Mouse (Mus musculus) heart, adult 2 months (tissue): ENCODE measurements around the gene Grifin. TPM values are rescaled to one million over a fixed set of nuclear protein-coding genes. Genes with fewer than 3 reads are reported as not detected.

ENCODE experiments used
- DNase-seq, 2 experiments: peaks; one replicate each; pipeline ENCODE4 v3.0.0; 2021
- H3K27ac ChIP-seq: fragments of 200-600 bp; 2 replicates; pipeline ENCODE4 v1.8.1; 2022
- H3K27me3 ChIP-seq: fragments of 200-500 bp; 2 replicates; pipeline ENCODE4 v1.6.1; 2012; ENCODE audit warnings: mild to moderate bottlenecking, low read length, inconsistent platforms, mixed read lengths; ENCODE audit not compliant: control insufficient read depth, insufficient read depth
- H3K36me3 ChIP-seq: fragments of 200-500 bp; 2 replicates; pipeline ENCODE4 v1.6.1; 2012; ENCODE audit warnings: low read length, inconsistent platforms; ENCODE audit not compliant: control insufficient read depth, insufficient read depth
- H3K4me1 ChIP-seq: fragments of 200-500 bp; 2 replicates; pipeline ENCODE4 v1.6.1; 2011; ENCODE audit warnings: low read length; ENCODE audit not compliant: control insufficient read depth, insufficient read depth
- H3K4me3 ChIP-seq: fragments of 200-600 bp; 2 replicates; pipeline ENCODE4 v1.8.1; 2022
- H3K79me2 ChIP-seq: fragments of 200-500 bp; replicated peaks from 2 replicates; pipeline ENCODE4 v1.6.1; 2012; ENCODE audit warnings: mild to moderate bottlenecking, inconsistent platforms, low read length, moderate library complexity, mixed read lengths; ENCODE audit not compliant: control insufficient read depth, insufficient read depth
- H3K9ac ChIP-seq: fragments of 200-500 bp; 2 replicates; pipeline ENCODE4 v1.6.1; 2012; ENCODE audit warnings: low read depth, mild to moderate bottlenecking, control low read depth, inconsistent platforms, low read length, mixed read lengths
- CTCF ChIP-seq: fragments of 200-600 bp; IDR thresholded peaks from 2 replicates; pipeline ENCODE4 v1.8.1; 2022; ENCODE audit warnings: antibody characterized with exemption, mild to moderate bottlenecking, moderate library complexity
- EP300 ChIP-seq: fragments of 200-500 bp; IDR thresholded peaks from 2 replicates; pipeline ENCODE4 v1.6.1; 2011; ENCODE audit warnings: low read depth, low read length, control low read depth; ENCODE audit not compliant: insufficient read depth
- POLR2A ChIP-seq: fragments of 200-500 bp; IDR thresholded peaks from 2 replicates; pipeline ENCODE4 v1.6.1; 2011; ENCODE audit warnings: mild to moderate bottlenecking, low read depth, low read length, control low read depth; ENCODE audit not compliant: insufficient read depth
- WGBS: fragments of 180-500 bp; shearing (Covaris S2); methylation state at CpG from one replicate; pipeline ENCODE4 v1.1.7; 2018; 5-methylcytosine and 5-hydroxymethylcytosine counted together
- intact Hi-C: fragments of 180-260 bp; cut with DNase I; formaldehyde crosslinking; loops from one replicate; pipeline ENCODE4 v1.15.1; 2025
- polyA plus RNA-seq: library from polyadenylated mRNA; depleted of rRNA; stranded (reverse); fragments of >200 nt; gene quantifications from 2 replicates; pipeline ENCODE4 v1.2.3, GENCODE M21; 2012; rRNA removed
- total RNA-seq, 2 experiments: library from RNA; stranded (reverse); gene quantifications; 2 replicates each; pipeline ENCODE4 v1.2.3; 2021

The Grifin gene
- total and polyA plus RNA-seq, 3 experiments: not detected

GRCm38 (mm10) chr5:140514799-140515486 is 49.9 kb downstream of the Grifin start:
- H3K4me1 ChIP-seq: peaks cover 3% of the 10 kb centered on the region; the same call in 1 of the 2 replicates
- no peaks in the 10 kb centered on the region for H3K36me3 ChIP-seq
- H3K4me3 ChIP-seq: no peak overlapping the region
- 40% methylated on average over 7 of the region's 7 CpGs for WGBS
- TF ChIP-seq POLR2A (no peak), EP300 (no peak), CTCF (no peak)
- no peak overlapping the region for H3K9ac ChIP-seq
- DNase-seq: no peak
- no peaks in the 10 kb centered on the region for H3K79me2 ChIP-seq
- no peaks in the 10 kb centered on the region for H3K27me3 ChIP-seq
- intact Hi-C loops: no loop called here
- H3K27ac ChIP-seq: no peak overlapping the region

DNA sequence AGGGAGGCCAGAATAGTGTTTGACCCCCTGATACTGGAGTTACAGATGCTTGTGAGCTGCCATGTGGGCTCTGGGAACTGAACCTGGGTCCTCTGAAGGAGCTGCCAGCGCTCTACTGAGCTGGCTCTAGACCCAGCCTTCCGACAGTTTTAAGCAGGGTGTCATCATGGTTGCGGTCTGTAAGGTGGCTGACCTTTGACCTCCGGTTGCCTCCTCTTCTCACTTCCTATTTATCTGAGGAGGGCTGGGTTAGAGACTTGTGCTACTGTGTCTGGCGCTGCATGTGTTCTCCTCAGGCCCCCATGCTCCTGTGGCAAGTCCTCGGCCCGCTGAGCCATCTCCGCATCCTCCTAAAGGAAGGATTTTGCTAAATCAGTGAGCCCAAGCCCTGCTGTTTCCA is 51.0 kb downstream of the Grifin start:
- no peak overlapping the region for H3K9ac ChIP-seq
- DNase-seq: no peak
- no peaks in the 10 kb centered on the region for H3K79me2 ChIP-seq
- intact Hi-C loops: no loop called here
- H3K36me3 ChIP-seq: no peaks in the 10 kb centered on the region
- no peaks in the 10 kb centered on the region for H3K27me3 ChIP-seq
- H3K4me1 ChIP-seq: peaks cover 2% of the 10 kb centered on the region; the same call in 1 of the 2 replicates
- TF ChIP-seq EP300 (no peak), POLR2A (no peak), CTCF (no peak)
- H3K27ac ChIP-seq: no peak overlapping the region
- WGBS: 83% methylated on average over 8 of the region's 8 CpGs
- H3K4me3 ChIP-seq: no peak overlapping the region

Other genes with a start within 250 kb of the Grifin start
- 10 to 100 TPM in 1 of 2 experiments, 1 to 10 TPM in 1; 9.4 to 12.2 TPM for gene Mad1l1, start 243.5 kb downstream of the Grifin start, total RNA-seq
- 10.1 and 12.4 TPM in 2 replicates for gene Mad1l1, start 243.5 kb downstream of the Grifin start, polyA plus RNA-seq
- 10 to 100 TPM in 1 of 2 experiments, 1 to 10 TPM in 1; 6.5 to 10.0 TPM for gene Nudt1, start 243.4 kb downstream of the Grifin start, total RNA-seq
- gene Nudt1, start 243.4 kb downstream of the Grifin start, polyA plus RNA-seq: 8.7 and 12.4 TPM in 2 replicates
- 10 to 100 TPM; 11.0 to 12.5 TPM for gene Mrm2, start 233.2 kb downstream of the Grifin start, total RNA-seq
- 10.9 and 15.2 TPM in 2 replicates for gene Mrm2, start 233.2 kb downstream of the Grifin start, polyA plus RNA-seq
- 10 to 100 TPM; 12.0 to 15.8 TPM for gene Snx8, start 175.8 kb downstream of the Grifin start, total RNA-seq
- gene Snx8, start 175.8 kb downstream of the Grifin start, polyA plus RNA-seq: 8.9 and 10.5 TPM in 2 replicates
- 10 to 100 TPM; 86.9 to 95.2 TPM for gene Eif3b, start 145.7 kb downstream of the Grifin start, total RNA-seq
- 49.0 and 59.8 TPM in 2 replicates for gene Eif3b, start 145.7 kb downstream of the Grifin start, polyA plus RNA-seq
- not detected for gene Gm4869, start 119.4 kb downstream of the Grifin start, total RNA-seq
- 0.06 TPM in 1 of 2 replicates, not detected in the other for gene Gm4869, start 119.4 kb downstream of the Grifin start, polyA plus RNA-seq
- 1 to 10 TPM; 4.5 to 4.8 TPM for gene Chst12, start 59.5 kb downstream of the Grifin start, total RNA-seq
- gene Chst12, start 59.5 kb downstream of the Grifin start, polyA plus RNA-seq: 8.3 and 11.2 TPM in 2 replicates
- gene Lfng, start 42.2 kb upstream of the Grifin start, total RNA-seq: 10 to 100 TPM in 1 of 2 experiments, 1 to 10 TPM in 1; 7.4 to 11.5 TPM
- 18.4 and 23.1 TPM in 2 replicates for gene Lfng, start 42.2 kb upstream of the Grifin start, polyA plus RNA-seq
- gene Ttyh3, start 84.0 kb upstream of the Grifin start, total RNA-seq: 10 to 100 TPM; 10.6 to 11.0 TPM
- 13.9 and 14.6 TPM in 2 replicates for gene Ttyh3, start 84.0 kb upstream of the Grifin start, polyA plus RNA-seq
- gene Iqce, start 137.3 kb upstream of the Grifin start, total RNA-seq: 1 to 10 TPM; 3.7 to 7.1 TPM
- 5.8 TPM in 2 replicates for gene Iqce, start 137.3 kb upstream of the Grifin start, polyA plus RNA-seq
- 1 to 10 TPM; 6.4 to 8.2 TPM for gene Brat1, start 139.9 kb upstream of the Grifin start, total RNA-seq
- 11.0 and 13.2 TPM in 2 replicates for gene Brat1, start 139.9 kb upstream of the Grifin start, polyA plus RNA-seq
- under 1 TPM; 0.31 to 0.48 TPM for gene Amz1, start 159.1 kb upstream of the Grifin start, total RNA-seq
- gene Amz1, start 159.1 kb upstream of the Grifin start, polyA plus RNA-seq: 0.59 and 0.98 TPM in 2 replicates